Mouse (Mus musculus) liver, adult 2 months (tissue): Measurements from ENCODE around the gene Fam83d. TPM values are rescaled to one million over a fixed set of nuclear protein-coding genes. Genes with fewer than 3 reads are reported as not detected.
A peak's percentile ranks its signal among the peaks of the same experiment; 100 is the strongest.

ENCODE experiments used
- DNase-seq: peaks from one replicate; pipeline ENCODE4 v3.0.0-alpha.2; 2011; ENCODE audit warnings: low read depth, low spot score; ENCODE audit errors: extremely low read depth
- H3K27ac ChIP-seq: fragments of 200-500 bp; replicated peaks from 2 replicates; pipeline ENCODE4 v1.5.1; 2012; ENCODE audit warnings: low read depth, mild to moderate bottlenecking, control low read depth, inconsistent platforms, low read length; ENCODE audit not compliant: insufficient read depth
- H3K27me3 ChIP-seq: fragments of 200-500 bp; 2 replicates; pipeline ENCODE4 v1.6.1; 2012; ENCODE audit warnings: mild to moderate bottlenecking, moderate library complexity, low read length, inconsistent platforms; ENCODE audit not compliant: control insufficient read depth, insufficient read depth
- H3K36me3 ChIP-seq: fragments of 200-500 bp; 2 replicates; pipeline ENCODE4 v1.6.1; 2012; ENCODE audit warnings: low read length, inconsistent platforms; ENCODE audit not compliant: control insufficient read depth, insufficient read depth
- H3K4me1 ChIP-seq: fragments of 200-500 bp; 2 replicates; pipeline ENCODE4 v1.6.1; 2011; ENCODE audit warnings: low read length; ENCODE audit not compliant: control insufficient read depth, insufficient read depth
- H3K4me3 ChIP-seq: fragments of 200-500 bp; 2 replicates; pipeline ENCODE4 v1.5.1; 2011; ENCODE audit warnings: low read depth, mild to moderate bottlenecking, control low read depth, low read length, moderate library complexity; ENCODE audit not compliant: insufficient read depth
- H3K79me2 ChIP-seq: fragments of 200-500 bp; 2 replicates; pipeline ENCODE4 v1.6.1; 2012; ENCODE audit warnings: inconsistent platforms, mild to moderate bottlenecking, low read length, moderate library complexity; ENCODE audit not compliant: control insufficient read depth, insufficient read depth
- H3K9ac ChIP-seq: fragments of 200-500 bp; 2 replicates; pipeline ENCODE4 v1.6.1; 2012; ENCODE audit warnings: low read depth, mild to moderate bottlenecking, control low read depth, inconsistent platforms, low read length
- CTCF ChIP-seq: fragments of 200-500 bp; IDR thresholded peaks from 2 replicates; pipeline ENCODE4 v1.5.1; 2011; ENCODE audit warnings: low read depth, low read length, control low read depth
- POLR2A ChIP-seq: fragments of 200-500 bp; IDR thresholded peaks from 2 replicates; pipeline ENCODE4 v1.6.1; 2011; ENCODE audit warnings: low read length, control low read depth; ENCODE audit not compliant: insufficient read depth; ENCODE audit errors: extremely low read depth
- WGBS: fragments of 180-500 bp; shearing (Covaris S2); methylation state at CpG from one replicate; pipeline ENCODE4 v1.1.7; 2018; 5-methylcytosine and 5-hydroxymethylcytosine counted together
- polyA plus RNA-seq: library from polyadenylated mRNA; depleted of rRNA; stranded (reverse); fragments of >200 nt; gene quantifications from 2 replicates; pipeline ENCODE4 v1.2.3, GENCODE M21; 2012
- total RNA-seq: library from RNA; depleted of rRNA; stranded (reverse); fragments of >200 nt; gene quantifications from 2 replicates; pipeline ENCODE4 v1.2.3, GENCODE M21; 2014

Gene Fam83d
- total and polyA plus RNA-seq, 2 experiments: 0.09 to 0.15 TPM

DNA sequence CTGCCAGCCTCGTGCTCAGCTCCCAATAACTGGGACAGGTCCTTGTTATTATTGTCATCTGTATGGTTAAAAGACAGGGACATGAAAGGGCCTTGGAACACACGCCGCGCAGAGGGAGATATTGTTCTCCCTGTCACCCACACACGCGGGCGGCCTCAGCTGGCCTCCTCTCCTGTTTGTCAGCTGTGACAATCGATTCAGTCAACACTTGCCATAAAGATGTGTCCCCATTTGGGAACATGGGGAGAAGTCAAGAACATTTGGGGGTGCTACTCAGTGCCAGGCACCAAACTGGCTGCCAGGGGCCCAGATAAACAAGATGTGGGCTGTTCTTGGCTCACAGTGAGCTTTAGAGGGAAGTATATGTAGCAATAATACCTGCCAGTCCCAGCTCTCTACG is 18.5 kb upstream of the Fam83d start:
- WGBS: 74% methylated on average over 9 of the region's 9 CpGs
- H3K9ac ChIP-seq: no peak overlapping the region
- no peak overlapping the region for H3K27ac ChIP-seq
- no peaks in the 10 kb centered on the region for H3K36me3 ChIP-seq
- H3K79me2 ChIP-seq: no peaks in the 10 kb centered on the region
- H3K4me1 ChIP-seq: no peaks in the 10 kb centered on the region
- no peak overlapping the region for H3K4me3 ChIP-seq
- DNase-seq: peak; percentile 44
- TF ChIP-seq CTCF (no peak), POLR2A (no peak)
- no peaks in the 10 kb centered on the region for H3K27me3 ChIP-seq

DNA sequence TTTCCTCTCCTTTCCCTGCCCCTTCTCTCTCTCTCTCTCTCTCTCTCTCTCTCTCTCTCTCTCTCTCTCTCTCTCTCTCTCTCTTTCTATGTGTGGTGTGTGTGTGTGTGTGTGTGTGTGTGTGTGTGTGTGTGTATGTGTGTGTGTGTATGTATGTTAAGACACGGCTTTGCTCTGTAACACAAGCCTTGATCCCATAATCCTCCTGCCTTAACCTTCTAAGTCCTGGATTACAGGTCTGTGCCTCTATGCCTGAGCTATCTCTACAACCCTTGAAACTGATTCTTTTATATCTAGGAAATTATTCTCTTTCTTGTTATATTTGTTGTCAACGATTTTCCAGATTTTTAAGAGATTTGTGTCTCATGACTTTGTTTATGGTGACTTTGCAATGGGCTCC is 7.7 kb upstream of the Fam83d start:
- no peak for TF ChIP-seq CTCF
- no peak for TF ChIP-seq POLR2A
- 76% methylated on average over 2 of the region's 2 CpGs for WGBS
- no peaks in the 10 kb centered on the region for H3K36me3 ChIP-seq

DNA sequence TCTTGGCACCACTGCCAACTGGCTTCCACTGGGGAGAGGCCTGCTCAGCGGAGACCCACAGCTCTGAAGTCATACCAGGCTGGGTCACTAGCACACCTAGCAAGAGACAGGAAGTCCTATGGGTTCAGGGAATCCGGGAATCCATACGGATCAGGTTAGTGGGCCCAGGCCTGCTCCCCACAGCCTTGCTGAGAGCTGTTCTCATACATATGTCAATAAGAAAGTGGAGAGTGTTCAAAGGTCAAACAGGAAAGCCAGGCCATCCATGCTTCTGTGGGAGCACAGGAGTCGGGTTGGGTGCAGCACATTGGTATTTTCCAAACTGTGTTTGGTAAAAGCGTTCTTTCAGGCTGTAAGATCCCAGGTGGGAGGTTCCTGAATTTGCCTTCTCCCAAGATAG is 5.6 kb upstream of the Fam83d start:
- Histone ChIP-seq H3K4me3 (no peak overlapping the region), H3K4me1 (peaks cover under 1% of the 10 kb centered on the region; the same call in 1 of the 2 replicates), H3K36me3 (no peaks in the 10 kb centered on the region), H3K27ac (no peak overlapping the region), H3K27me3 (no peaks in the 10 kb centered on the region), H3K9ac (no peak overlapping the region), H3K79me2 (no peaks in the 10 kb centered on the region)
- no peak for DNase-seq
- TF ChIP-seq CTCF (no peak), POLR2A (no peak)
- 51% methylated on average over 5 of the region's 5 CpGs for WGBS

More for the DNA sequence above, 7.7 kb upstream of the Fam83d start:
- Histone ChIP-seq H3K4me3 (no peak overlapping the region), H3K9ac (no peak overlapping the region), H3K79me2 (no peaks in the 10 kb centered on the region), H3K27ac (no peak overlapping the region), H3K4me1 (no peaks in the 10 kb centered on the region), H3K27me3 (no peaks in the 10 kb centered on the region)
- no peak for DNase-seq

DNA sequence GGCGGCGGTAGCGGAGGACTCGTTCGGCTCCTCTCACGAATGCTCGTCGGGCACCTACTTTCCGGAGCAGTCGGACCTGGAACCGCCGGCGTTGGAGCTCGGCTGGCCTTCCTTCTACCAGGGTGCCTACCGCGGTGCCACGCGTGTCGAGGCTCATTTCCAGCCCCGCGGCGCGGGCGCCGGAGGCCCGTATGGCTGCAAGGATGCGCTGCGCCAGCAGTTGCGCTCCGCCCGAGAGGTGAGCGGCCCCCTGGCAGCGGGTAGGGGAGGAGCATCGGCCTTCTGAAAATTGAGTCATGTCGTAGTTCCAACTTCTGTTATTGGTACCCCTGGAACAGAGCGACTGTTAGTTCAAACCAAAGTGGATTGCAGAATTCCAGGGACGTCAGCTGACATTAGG is 457 bp downstream of the Fam83d start:
- Histone ChIP-seq H3K4me3 (peak overlapping the region; percentile 69), H3K4me1 (peaks cover 10% of the 10 kb centered on the region)
- 1% methylated on average over 37 of the region's 37 CpGs for WGBS

DNA sequence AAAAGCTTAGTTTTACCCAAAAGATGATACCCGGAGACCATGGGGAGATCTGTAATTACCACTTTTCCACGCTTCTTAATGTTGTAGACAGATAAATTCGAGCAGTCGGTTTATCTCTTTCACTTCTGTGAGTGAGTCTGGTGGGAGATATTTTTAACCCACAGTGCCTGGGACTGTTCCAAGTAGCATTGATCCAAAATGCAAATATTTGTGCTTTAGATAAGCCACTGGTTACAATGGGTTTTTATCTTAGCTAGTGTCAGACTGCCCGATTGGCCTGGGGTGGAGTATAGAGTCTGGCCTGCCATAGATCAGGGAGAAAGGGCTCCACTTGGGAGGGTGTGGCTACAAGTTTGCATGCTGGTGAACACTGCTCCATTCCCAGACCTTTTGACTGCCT is 878 bp downstream of the Fam83d start:
- H3K9ac ChIP-seq: no peak overlapping the region
- H3K79me2 ChIP-seq: no peaks in the 10 kb centered on the region
- 2% methylated on average over 5 of the region's 5 CpGs for WGBS
- no peak overlapping the region for H3K4me3 ChIP-seq
- TF ChIP-seq CTCF (no peak), POLR2A (no peak)
- no peaks in the 10 kb centered on the region for H3K36me3 ChIP-seq
- H3K4me1 ChIP-seq: peaks cover 10% of the 10 kb centered on the region
- H3K27me3 ChIP-seq: no peaks in the 10 kb centered on the region
- no peak overlapping the region for H3K27ac ChIP-seq
- peak; percentile 29 for DNase-seq

More for the DNA sequence above, 457 bp downstream of the Fam83d start:
- no peaks in the 10 kb centered on the region for H3K27me3 ChIP-seq
- peak overlapping the region; percentile 36; the same call in 1 of the 2 replicates for H3K9ac ChIP-seq
- TF ChIP-seq POLR2A (no peak), CTCF (no peak)
- H3K36me3 ChIP-seq: no peaks in the 10 kb centered on the region
- no peak overlapping the region for H3K27ac ChIP-seq
- no peak for DNase-seq
- H3K79me2 ChIP-seq: no peaks in the 10 kb centered on the region

DNA sequence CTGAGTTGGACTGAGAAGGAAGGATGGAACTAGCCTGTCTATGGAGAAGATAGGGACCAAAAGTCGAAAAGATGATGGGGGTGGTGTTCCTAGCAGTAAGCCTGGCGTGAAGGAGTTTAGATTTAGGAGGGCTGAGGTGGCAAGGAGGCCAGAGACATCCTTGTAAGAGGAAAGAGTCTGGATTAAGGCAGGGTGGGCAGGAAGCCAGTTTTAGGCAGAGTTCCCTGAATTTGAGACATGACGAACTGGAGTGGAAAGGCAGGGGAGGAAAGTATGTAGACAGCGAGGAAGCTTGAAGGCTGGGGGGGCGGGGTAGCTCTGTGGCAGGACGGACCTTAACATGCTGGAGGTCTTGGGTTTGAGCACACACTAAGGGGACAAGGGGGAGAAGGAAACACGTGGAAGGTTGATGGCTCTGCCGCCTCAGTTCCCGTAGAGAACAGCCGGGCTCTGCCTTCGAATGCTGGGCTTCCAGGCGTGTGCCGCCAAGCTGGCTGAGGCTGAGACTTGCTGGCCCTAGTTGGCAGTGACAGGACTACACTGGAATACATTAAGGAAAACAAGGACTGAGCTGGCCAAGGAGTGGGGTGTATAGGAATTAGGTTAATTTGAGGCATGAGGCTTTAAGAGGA is 2.3 kb downstream of the Fam83d start:
- no peak overlapping the region for H3K27ac ChIP-seq
- no peaks in the 10 kb centered on the region for H3K27me3 ChIP-seq
- TF ChIP-seq CTCF (no peak), POLR2A (no peak)
- no peak for DNase-seq
- no peak overlapping the region for H3K4me3 ChIP-seq
- no peaks in the 10 kb centered on the region for H3K36me3 ChIP-seq
- H3K4me1 ChIP-seq: peaks cover 10% of the 10 kb centered on the region
- H3K79me2 ChIP-seq: no peaks in the 10 kb centered on the region
- WGBS: 72% methylated on average over 13 of the region's 13 CpGs
- no peak overlapping the region for H3K9ac ChIP-seq
